Mouse (Mus musculus): ENCODE data around the gene Immp2l.

The Immp2l gene

GRCm38 (mm10) chr12:41485512-41486215, 461.8 kb downstream of the Immp2l start:
- in situ Hi-C loops (cut with MboI; ENCODE audit: unreplicated experiment in 2 of 2), result loop anchor here (5.0 to 10.0 kb wide), 7 partner anchors 141 to 1499 kb away; no protein-coding TSS in a partner anchor

GRCm38 (mm10) chr12:41486331-41486730, 462.4 kb downstream of the Immp2l start, which contains the start of gene Lrrn3:
Gene Lrrn3 (minus strand): TSS chr12:41486431.
- in situ Hi-C loops (cut with MboI; ENCODE audit: unreplicated experiment in 2 of 2), result loop anchor here (5.0 to 10.0 kb wide), 7 partner anchors 142 to 1498 kb away; no protein-coding TSS in a partner anchor

- in situ Hi-C loops (cut with MboI; ENCODE audit: unreplicated experiment in 2 of 2), result loop anchor here (5.0 to 10.0 kb wide), 7 partner anchors 142 to 1498 kb away; no protein-coding TSS in a partner anchor
Observed at GRCm38 (mm10) chr12:41487005-41487404, 463.1 kb downstream of the Immp2l start.

GRCm38 (mm10) chr12:41494620-41495019, 470.7 kb downstream of the Immp2l start:
- in situ Hi-C loops (cut with MboI; ENCODE audit: unreplicated experiment in 2 of 2), result loop anchor here in 1 of 2 experiments (5.0 kb wide), 1 partner anchor 378 kb away; no protein-coding TSS in a partner anchor

GRCm38 (mm10) chr12:41500049-41500820, 476.3 kb downstream of the Immp2l start:
- in situ Hi-C loops (cut with MboI; ENCODE audit: unreplicated experiment in 2 of 2), result no loop called here

GRCm38 (mm10) chr12:41508610-41509009, 484.7 kb downstream of the Immp2l start:
- in situ Hi-C loops (cut with MboI; ENCODE audit: unreplicated experiment in 2 of 2), result no loop called here

GRCm38 (mm10) chr12:41510588-41510987, 486.7 kb downstream of the Immp2l start:
- in situ Hi-C loops (cut with MboI; ENCODE audit: unreplicated experiment in 2 of 2), result no loop called here

- in situ Hi-C loops (cut with MboI; ENCODE audit: unreplicated experiment in 2 of 2), result no loop called here
Observed at GRCm38 (mm10) chr12:41518897-41519296, 495.0 kb downstream of the Immp2l start.

GRCm38 (mm10) chr12:41520326-41520725, 496.4 kb downstream of the Immp2l start:
- in situ Hi-C loops (cut with MboI; ENCODE audit: unreplicated experiment in 2 of 2), result no loop called here

GRCm38 (mm10) chr12:41521671-41522070, 497.8 kb downstream of the Immp2l start:
- in situ Hi-C loops (cut with MboI; ENCODE audit: unreplicated experiment in 2 of 2), result no loop called here

- in situ Hi-C loops (cut with MboI; ENCODE audit: unreplicated experiment in 2 of 2), result no loop called here
Observed at GRCm38 (mm10) chr12:41526688-41527087, 502.8 kb downstream of the Immp2l start.

- in situ Hi-C loops (cut with MboI; ENCODE audit: unreplicated experiment in 2 of 2), result no loop called here
Observed at GRCm38 (mm10) chr12:41528410-41528809, 504.5 kb downstream of the Immp2l start.

- in situ Hi-C loops (cut with MboI; ENCODE audit: unreplicated experiment in 2 of 2), result no loop called here
Observed at GRCm38 (mm10) chr12:41539989-41540388, 516.1 kb downstream of the Immp2l start.

GRCm38 (mm10) chr12:41551578-41551977, 527.7 kb downstream of the Immp2l start:
- in situ Hi-C loops (cut with MboI; ENCODE audit: unreplicated experiment in 2 of 2), result no loop called here

GRCm38 (mm10) chr12:41557832-41558231, 533.9 kb downstream of the Immp2l start:
- in situ Hi-C loops (cut with MboI; ENCODE audit: unreplicated experiment in 2 of 2), result no loop called here

- in situ Hi-C loops (cut with MboI; ENCODE audit: unreplicated experiment in 2 of 2), result no loop called here
Observed at GRCm38 (mm10) chr12:41558956-41559735, 535.3 kb downstream of the Immp2l start.

GRCm38 (mm10) chr12:41565540-41566432, 541.9 kb downstream of the Immp2l start:
- in situ Hi-C loops (cut with MboI; ENCODE audit: unreplicated experiment in 2 of 2), result no loop called here

- in situ Hi-C loops (cut with MboI; ENCODE audit: unreplicated experiment in 2 of 2), result no loop called here
Observed at GRCm38 (mm10) chr12:41566433-41566794, 542.5 kb downstream of the Immp2l start.

- in situ Hi-C loops (cut with MboI; ENCODE audit: unreplicated experiment in 2 of 2), result no loop called here
Observed at GRCm38 (mm10) chr12:41573754-41574153, 549.9 kb downstream of the Immp2l start.

- in situ Hi-C loops (cut with MboI; ENCODE audit: unreplicated experiment in 2 of 2), result no loop called here
Observed at GRCm38 (mm10) chr12:41575221-41575620, 551.3 kb downstream of the Immp2l start.

Measured in v-Abl transformed pro-B cells (cell line).